Mouse (Mus musculus): ENCODE data around the gene Map3k19.
A peak's percentile ranks its signal among the peaks of the same experiment; 100 is the strongest.

The Map3k19 gene

DNA sequence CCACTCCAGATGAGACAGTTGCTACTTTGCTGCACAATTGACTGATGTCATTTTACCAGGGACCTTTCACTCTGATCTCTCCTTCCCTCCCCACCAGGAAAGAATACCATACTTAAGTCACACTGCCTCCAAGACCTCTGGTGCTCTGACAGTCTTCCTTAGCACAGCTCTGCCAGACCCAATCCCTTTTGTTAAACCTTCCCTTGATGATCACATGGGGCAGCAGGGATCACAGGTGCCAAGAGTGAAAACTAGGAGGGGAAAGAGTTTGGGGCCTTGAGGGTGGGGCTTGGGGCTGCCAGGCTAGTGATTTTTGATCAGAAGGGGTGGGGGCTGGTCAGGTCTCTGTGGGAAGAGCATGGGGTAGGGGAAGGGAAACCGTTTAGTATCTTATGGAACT, 58.1 kb downstream of the Map3k19 start:
- DNase-seq (ENCODE audit: low read depth, low spot score), result peak; percentile 24

- DNase-seq (ENCODE audit: low read depth, low spot score), result no peak
These were observed 58.5 kb downstream of the Map3k19 start for GRCm38 (mm10) chr1:127796341-127796740.

- no peak for DNase-seq (ENCODE audit: low read depth, low spot score)
These were observed 59.6 kb downstream of the Map3k19 start for GRCm38 (mm10) chr1:127795087-127795769.

DNA sequence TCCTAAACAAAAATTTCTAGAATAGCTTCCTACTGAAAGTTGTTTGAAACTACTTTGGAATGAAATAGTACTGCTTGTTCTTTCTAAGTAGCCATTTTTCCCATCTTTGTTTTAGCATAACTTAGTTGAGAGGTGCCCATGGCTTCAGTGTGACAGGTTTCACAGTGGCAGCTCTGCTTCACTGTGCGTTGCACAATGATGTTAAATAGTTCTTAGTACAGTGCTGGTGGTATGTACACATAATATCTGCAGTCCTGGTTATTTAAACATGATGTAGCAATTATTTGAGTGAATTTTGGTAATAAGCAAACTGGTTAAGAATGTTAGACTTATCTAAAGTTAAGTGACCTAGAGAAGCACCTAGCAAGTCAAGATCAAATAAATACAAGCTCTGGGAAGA, 61.4 kb downstream of the Map3k19 start:
- DNase-seq (ENCODE audit: low read depth, low spot score), result no peak

- no peak for DNase-seq (ENCODE audit: low read depth, low spot score)
These were observed 65.9 kb downstream of the Map3k19 start for GRCm38 (mm10) chr1:127788943-127789342.

GRCm38 (mm10) chr1:127785882-127786281, 68.9 kb downstream of the Map3k19 start:
- DNase-seq (ENCODE audit: low read depth, low spot score), result no peak

- DNase-seq (ENCODE audit: low read depth, low spot score), result no peak
These were observed 71.0 kb downstream of the Map3k19 start for GRCm38 (mm10) chr1:127783862-127784261.

DNA sequence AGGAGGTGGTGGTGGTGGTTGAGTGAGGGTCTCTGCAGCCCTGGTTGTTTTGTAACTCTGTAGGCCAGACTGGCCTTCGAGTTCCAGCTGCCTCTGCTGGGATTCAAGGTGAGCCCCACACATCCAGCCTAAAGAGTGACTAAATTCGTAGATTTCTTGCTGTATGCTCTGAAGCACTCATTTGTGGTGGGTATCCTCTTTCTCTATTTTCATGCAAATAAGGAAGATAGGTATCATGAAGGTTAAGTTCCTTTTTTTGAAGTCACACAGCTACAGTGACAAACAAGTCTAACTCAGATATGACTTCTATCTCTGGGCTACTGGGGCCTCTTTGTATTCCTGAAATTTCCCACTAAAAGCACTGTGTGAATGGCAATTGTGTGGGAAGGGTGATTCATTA, 74.0 kb downstream of the Map3k19 start:
- no peak for DNase-seq (ENCODE audit: low read depth, low spot score)

DNA sequence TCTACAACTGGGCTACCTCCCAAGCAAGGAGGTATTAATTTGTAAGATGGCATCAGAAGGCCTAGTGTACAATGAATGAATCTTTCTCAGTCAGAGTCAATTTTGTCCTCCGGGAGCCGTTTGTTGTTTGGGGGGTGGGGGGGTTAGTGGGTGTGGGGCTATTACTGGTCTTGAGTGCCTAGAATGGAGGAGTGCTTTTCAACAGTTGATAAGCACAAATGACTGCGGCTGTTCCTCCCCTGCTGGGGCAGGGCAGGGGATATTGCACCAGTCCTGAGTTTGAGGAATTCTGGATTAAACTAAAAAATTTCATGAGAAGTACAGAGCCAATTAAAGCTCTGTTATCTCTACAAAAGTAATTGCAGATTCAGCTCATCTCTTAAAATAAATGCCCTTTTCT, 74.7 kb downstream of the Map3k19 start:
- DNase-seq (ENCODE audit: low read depth, low spot score), result no peak

DNA sequence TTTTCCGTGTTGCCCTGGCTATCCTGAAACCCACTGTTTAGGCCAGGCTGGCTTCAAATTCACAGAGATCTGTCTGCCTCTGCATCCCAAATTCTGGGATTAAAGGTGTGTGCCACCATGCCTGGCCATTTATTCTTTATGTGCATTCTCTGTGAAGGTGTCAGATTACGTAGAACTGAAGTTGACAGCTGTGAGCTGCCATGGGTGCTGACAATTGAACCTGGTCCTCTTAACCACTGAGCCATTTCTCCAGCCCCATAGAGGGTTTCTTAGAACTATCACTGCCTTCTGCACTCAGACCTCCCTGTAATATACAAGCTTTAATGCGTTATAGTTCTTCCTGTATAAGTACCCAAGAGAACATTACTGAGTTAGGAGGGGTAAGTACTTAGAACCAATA, 76.2 kb downstream of the Map3k19 start:
- DNase-seq (ENCODE audit: low read depth, low spot score), result no peak

DNA sequence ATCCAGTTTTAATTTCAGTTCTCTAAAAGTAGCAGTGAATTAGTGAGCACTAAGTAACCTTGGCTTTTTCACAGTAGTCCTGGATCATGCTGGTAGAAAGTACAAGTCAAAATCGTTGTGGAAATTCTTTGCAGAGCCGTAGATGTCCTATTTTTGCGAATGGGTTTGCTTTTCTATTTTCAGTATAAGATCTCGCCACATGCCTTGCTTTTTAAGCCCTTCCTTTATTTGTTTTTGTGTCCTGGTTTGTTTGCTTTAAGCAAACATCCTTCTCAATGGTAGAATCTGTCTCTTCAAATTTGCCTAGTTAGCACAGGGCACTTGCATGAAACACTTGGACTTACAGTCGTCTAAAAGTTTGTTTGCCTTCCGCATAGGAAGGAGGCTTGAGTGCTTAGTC, 78.6 kb downstream of the Map3k19 start:
- DNase-seq (ENCODE audit: low read depth, low spot score), result no peak

DNA sequence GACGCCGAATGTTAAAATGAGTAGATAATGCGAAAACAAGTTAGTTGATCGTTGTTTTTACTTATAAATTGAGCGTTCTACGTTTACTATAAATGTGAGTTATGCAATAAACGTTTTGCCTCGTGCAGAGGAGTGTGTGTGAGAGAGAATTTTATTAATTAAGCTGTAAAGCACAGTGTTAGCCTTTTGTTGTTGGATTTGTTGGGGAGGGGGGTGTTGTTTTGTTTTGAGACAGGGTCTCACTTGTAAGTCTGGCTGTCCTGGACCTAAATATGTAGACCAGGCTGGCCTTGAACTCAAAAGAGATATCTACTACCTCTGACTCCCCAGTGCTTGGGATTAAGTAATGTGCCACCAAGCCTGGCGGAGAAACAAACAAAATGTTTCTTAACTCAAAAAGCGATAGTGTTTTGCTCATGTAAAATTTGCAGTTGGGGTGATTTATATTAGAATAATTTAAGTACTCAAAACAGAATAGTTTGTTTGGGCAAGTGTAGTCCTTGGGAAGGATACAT, 79.6 kb downstream of the Map3k19 start:
- no peak for DNase-seq (ENCODE audit: low read depth, low spot score)

GRCm38 (mm10) chr1:127774501-127774880, 80.3 kb downstream of the Map3k19 start:
- peak; percentile 69 for DNase-seq (ENCODE audit: low read depth, low spot score)

DNA sequence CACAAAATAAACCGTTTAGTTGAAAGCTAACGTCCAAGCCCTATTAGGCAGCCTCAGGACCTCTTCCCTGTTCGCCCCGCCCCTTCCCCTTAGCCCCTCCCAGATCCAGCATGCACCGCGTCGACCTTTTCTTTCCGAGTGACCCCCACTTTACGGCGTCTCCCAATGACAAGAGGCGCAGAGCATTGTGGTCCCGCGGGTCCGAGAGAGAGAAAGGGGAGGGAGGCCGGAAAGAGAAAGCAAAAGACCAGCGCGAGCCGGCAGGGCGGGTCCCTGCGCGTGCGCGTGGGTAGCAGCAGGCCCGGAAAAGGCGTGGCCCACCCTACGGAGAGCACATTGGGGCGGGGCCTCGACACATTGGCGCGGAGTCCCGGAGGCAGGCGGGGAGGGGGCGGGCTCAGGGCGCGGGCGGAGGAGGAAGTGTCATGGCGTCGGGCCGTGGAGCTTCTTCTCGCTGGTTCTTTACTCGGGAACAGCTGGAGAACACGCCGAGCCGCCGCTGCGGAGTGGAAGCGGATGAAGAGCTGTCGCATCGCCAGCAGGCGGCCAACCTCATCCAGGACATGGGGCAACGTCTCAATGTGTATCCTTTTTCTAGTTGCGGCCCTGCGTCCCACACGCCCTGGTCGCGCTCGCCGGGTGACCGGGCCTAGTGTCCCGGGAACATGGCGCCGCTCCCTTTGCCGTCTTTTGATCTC, 80.9 kb downstream of the Map3k19 start, which contains the start of gene Ccnt2:
Gene Ccnt2 (plus strand): TSS at position 362 of the 698 bp plus-strand sequence.
- DNase-seq (ENCODE audit: low read depth, low spot score), result peak; percentile 100

GRCm38 (mm10) chr1:127773198-127773802, 81.5 kb downstream of the Map3k19 start:
- DNase-seq (ENCODE audit: low read depth, low spot score), result no peak

- no peak for DNase-seq (ENCODE audit: low read depth, low spot score)
These were observed 88.1 kb downstream of the Map3k19 start for GRCm38 (mm10) chr1:127766741-127767140.

GRCm38 (mm10) chr1:127765468-127765867, 89.4 kb downstream of the Map3k19 start:
- peak; percentile 31 for DNase-seq (ENCODE audit: low read depth, low spot score)

Measured in R1 (cell line).